Mouse (Mus musculus) spleen, adult 12 weeks (tissue): ENCODE measurements at regions not wholly inside any gene's neighbourhood (a gene's known extent, or its start where the extent isn't known, plus 50 kb on each side); places are given as distances from the start of the nearest gene placed in this dataset.

Experiments used
- DNase-seq: peaks from one replicate; pipeline ENCODE4 v3.0.0; 2022; ENCODE audit warnings: low spot score

GRCm38 (mm10) chr10:66857330-66857729 is 238.6 kb upstream of the Jmjd1c start:
- no peak for DNase-seq

- DNase-seq = no peak
These were observed 234.5 kb upstream of the Jmjd1c start for GRCm38 (mm10) chr10:66861421-66861820.

- DNase-seq = peak; percentile 31
These were observed 231.6 kb upstream of the Jmjd1c start for GRCm38 (mm10) chr10:66864161-66864862.

DNA sequence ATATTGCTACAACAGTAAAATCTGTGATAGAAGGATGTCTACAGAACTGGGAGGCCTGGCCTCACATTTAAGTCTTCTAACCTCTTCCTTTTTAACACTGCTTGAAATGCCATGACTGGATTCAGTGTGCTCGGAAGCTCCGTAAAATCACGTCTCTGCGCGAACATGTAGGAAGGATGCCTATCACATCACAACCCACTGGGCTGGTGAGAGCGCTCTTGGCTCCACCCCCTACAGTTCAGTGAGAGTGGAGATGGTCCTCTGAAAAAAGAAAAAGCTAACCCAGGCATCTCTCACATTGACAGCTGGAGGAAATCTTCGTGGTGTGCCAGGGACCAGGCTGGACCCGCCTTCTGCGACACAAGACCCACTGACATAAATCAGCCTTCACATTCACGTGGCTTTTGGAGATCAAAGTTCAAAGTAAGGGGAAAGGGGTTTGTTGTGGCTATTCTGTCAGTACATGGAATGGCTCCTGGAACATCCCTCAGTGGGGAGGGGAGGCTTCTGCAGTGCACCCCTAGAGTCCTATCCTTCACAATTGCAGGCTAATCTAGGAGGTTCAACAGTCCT is 230.8 kb upstream of the Jmjd1c start:
- no peak for DNase-seq

DNA sequence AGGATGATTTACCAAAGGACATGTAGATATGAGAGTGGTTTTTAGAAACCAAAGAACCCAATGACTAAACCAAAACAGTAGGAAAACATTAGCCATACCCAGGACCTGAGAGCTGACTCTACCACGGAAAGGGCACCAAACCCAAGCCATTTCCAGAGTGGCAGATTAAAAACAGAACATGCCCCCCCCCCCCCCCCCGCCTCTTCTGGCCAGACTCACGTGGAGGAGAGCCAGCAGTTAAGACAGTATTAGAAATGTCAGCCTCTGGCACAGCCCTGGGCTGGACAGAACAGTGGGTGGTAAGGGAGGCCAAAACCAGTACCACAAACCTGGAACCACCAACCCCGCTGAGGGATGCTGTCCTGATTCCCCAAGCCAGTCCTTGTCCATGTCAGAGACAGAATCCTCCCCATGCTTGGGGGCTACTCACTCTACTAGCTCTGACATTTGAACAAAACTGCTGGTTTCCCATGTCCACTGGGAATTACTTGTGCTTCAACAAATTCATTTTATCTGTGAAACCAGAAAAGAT is 224.7 kb upstream of the Jmjd1c start:
- no peak for DNase-seq

GRCm38 (mm10) chr10:66871673-66872072 is 224.3 kb upstream of the Jmjd1c start:
- DNase-seq = no peak

- DNase-seq = no peak
These were observed 222.5 kb upstream of the Jmjd1c start for GRCm38 (mm10) chr10:66873468-66873867.

DNA sequence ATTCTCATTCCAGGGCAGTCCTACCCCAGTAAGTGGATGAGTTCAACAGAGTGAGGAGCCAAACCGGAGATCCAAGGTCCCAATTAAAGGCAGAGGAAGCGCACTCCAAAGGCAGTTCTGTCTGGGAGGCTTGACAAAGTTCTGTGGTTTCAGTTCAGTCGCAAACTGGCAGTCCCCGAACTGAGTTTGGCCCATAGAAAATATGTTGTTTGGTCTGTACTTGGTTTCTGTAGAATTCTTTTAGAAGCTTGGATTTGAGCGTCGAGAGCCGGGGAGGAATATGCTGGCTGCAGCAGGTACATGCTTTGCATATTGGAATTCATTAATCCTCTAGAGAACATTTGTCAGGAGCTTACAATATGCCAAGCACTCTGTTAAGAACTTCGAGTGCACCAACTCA is 216.9 kb upstream of the Jmjd1c start:
- DNase-seq = no peak

DNA sequence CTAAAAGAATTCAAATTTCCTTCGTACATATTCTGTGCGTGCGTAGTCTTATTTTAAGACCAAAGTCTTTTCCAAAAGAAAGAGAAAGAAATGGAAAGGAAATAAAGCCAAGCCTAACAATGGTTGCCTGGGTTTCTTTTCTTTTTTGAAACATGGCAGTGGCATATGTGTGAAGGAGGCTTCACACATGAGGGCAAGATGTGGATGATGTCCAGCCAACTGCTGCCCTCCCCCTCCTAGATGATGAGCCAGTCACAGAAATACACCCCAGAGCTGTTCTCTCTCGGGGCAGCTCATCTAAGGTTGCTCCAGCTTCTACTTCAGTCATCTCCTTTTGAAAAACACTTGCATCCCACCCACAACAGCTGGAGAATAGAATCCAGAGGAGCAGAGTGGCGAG is 213.1 kb upstream of the Jmjd1c start:
- DNase-seq = no peak

DNA sequence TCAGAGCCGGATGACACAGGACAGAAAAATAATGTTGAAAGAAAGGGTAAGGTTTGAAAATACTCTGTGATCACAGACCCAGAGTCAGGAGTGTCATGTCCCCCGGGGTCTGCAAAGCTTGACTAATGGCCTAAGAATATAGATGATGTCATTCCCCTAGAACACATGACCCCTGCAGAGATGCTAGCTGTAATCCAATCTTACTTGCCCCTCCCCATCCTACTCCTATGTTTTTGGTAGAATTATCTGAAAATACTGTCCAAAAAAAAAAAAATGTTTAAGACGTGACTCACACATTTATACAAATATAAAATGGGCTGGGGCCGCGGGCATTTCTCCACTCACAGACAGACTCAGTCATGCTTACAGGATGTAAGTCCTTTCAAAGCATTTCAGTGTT is 210.3 kb upstream of the Jmjd1c start:
- no peak for DNase-seq

- no peak for DNase-seq
These were observed 206.0 kb upstream of the Jmjd1c start for GRCm38 (mm10) chr10:66889786-66890555.

- DNase-seq = no peak
These were observed 204.1 kb upstream of the Jmjd1c start for GRCm38 (mm10) chr10:66891811-66892210.

GRCm38 (mm10) chr10:66893836-66894235 is 202.1 kb upstream of the Jmjd1c start:
- DNase-seq = no peak

GRCm38 (mm10) chr10:66896698-66897622 is 199.0 kb upstream of the Jmjd1c start:
- DNase-seq = no peak

- DNase-seq = no peak
These were observed 196.2 kb upstream of the Jmjd1c start for GRCm38 (mm10) chr10:66899724-66900123.

DNA sequence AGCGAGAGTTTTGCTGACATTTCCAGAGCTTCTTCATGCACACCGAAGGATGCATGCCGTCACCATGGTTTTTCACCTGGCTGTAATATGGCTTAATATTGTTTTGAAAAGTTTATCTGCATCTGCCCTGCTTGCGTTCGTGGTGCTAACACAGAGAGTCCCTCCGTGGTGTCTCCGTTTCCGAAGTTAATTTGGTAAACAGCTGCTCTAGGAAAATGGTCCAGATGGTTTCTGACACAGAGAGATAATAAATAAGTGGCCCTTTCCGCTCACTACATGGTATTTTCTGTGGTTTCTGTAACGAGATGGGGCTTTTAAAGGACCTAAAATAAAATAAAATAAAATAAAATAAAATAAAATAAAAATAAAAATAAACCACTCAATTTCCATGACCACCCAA is 195.1 kb upstream of the Jmjd1c start:
- DNase-seq = no peak

- no peak for DNase-seq
These were observed 194.1 kb upstream of the Jmjd1c start for GRCm38 (mm10) chr10:66901873-66902272.

GRCm38 (mm10) chr10:66904552-66905367 is 191.2 kb upstream of the Jmjd1c start:
- no peak for DNase-seq

- DNase-seq = no peak
These were observed 188.1 kb upstream of the Jmjd1c start for GRCm38 (mm10) chr10:66907842-66908241.

DNA sequence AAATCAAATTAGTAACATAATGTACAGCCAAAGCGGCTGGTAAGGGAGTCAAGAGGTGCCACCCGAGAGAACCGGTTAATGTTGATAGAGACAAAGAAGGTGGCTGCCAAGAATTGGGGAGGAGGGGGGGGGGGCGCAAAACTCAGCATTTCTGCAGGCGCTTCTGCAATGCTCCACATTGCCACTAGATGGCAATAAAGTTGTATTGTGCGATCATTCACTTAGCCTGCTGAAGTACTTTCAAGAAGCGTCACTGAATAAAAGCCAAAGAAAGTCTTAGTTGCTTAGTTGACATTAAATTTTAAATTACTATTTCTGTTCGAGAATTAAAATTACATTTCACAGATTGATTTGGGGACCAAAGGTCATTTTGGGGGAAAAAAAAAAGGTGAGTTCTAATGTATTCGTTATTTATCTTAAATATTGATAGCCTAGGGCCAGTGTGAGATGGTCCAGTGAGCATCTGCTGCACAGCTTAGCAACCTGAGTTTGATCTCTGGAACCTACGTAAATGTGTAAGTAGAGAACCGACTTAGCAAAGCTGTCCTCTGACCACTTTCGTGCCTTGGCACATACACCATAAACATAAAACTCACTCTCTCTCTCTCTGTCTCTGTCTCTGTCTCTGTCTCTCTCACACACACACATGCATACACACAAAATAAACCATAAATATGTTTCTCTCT is 186.6 kb upstream of the Jmjd1c start:
- peak; percentile 15 for DNase-seq
